Mouse (Mus musculus) heart, embryonic 12.5 days (tissue): Measurements from ENCODE around the gene Jak3. TPM values are rescaled to one million over a fixed set of nuclear protein-coding genes. Genes with fewer than 3 reads are reported as not detected.
"Not testable (repeated sequence)": the region's sequence is repeated elsewhere in the genome, so short reads cannot be mapped to it uniquely, and the experiment has no call there.

ENCODE experiments used
- ATAC-seq: fragments of 200-750 bp; cut with Nextera tagmentation; 2 replicates; pipeline ENCODE4 v1.8.0; 2017; ENCODE audit warnings: moderate TSS enrichment, moderate library complexity; ENCODE audit not compliant: insufficient number of reproducible peaks, low FRiP score
- H3K27ac ChIP-seq: fragments of 300-500 bp; sonication (generic); 2 replicates; pipeline ENCODE4 v1.5.1; 2016; ENCODE audit warnings: mild to moderate bottlenecking, moderate library complexity; ENCODE audit not compliant: poor library complexity, severe bottlenecking
- H3K27me3 ChIP-seq: fragments of 300-500 bp; sonication (generic); replicated peaks from 2 replicates; pipeline ENCODE4 v1.6.1; 2016; ENCODE audit warnings: mild to moderate bottlenecking, moderate library complexity
- H3K36me3 ChIP-seq: fragments of 300-500 bp; sonication (generic); 2 replicates; pipeline ENCODE4 v1.6.1; 2016; ENCODE audit warnings: mild to moderate bottlenecking, moderate library complexity
- H3K4me1 ChIP-seq: fragments of 300-500 bp; sonication (generic); replicated peaks from 2 replicates; pipeline ENCODE4 v1.6.1; 2016; ENCODE audit warnings: mild to moderate bottlenecking
- H3K4me2 ChIP-seq: fragments of 300-500 bp; sonication (generic); 2 replicates; pipeline ENCODE4 v1.6.1; 2016; ENCODE audit warnings: mild to moderate bottlenecking, moderate library complexity
- H3K4me3 ChIP-seq: fragments of 300-500 bp; sonication (generic); 2 replicates; pipeline ENCODE4 v1.5.1; 2016; ENCODE audit warnings: mild to moderate bottlenecking
- H3K9ac ChIP-seq: fragments of 300-500 bp; sonication (generic); 2 replicates; pipeline ENCODE4 v1.6.1; 2016; ENCODE audit warnings: mild to moderate bottlenecking, moderate library complexity
- H3K9me3 ChIP-seq: fragments of 300-500 bp; sonication (generic); replicated peaks from 2 replicates; pipeline ENCODE4 v1.6.1; 2016; ENCODE audit warnings: mild to moderate bottlenecking, moderate library complexity
- WGBS: fragments of 180-500 bp; shearing (Covaris S2); methylation state at CpG from one replicate; pipeline ENCODE4 v1.1.7; 2016; 5-methylcytosine and 5-hydroxymethylcytosine counted together
- polyA plus RNA-seq: library from polyadenylated mRNA; unstranded; fragments of >200 nt; fragmentation: Nextera tagmentation; extraction: Ambion mirVana; gene quantifications from 2 replicates; pipeline ENCODE4 v1.2.1, GENCODE M21; 2016

The Jak3 gene
- polyA plus RNA-seq, 1 experiment from 2014 or later: 10.6 TPM

- Histone ChIP-seq H3K4me2 (no peak within 1 kb of the TSS), H3K36me3 (no peaks in the 10 kb centered on the region), H3K4me3 (no peak within 1 kb of the TSS), H3K27ac (no peak within 1 kb of the TSS), H3K9me3 (no peaks in the 10 kb centered on the region; the same call in 1 of the 2 replicates), H3K27me3 (peaks cover 100% of the 10 kb centered on the region), H3K4me1 (peaks cover 29% of the 10 kb centered on the region), H3K9ac (no peak within 1 kb of the TSS)
- no peak for ATAC-seq
- 6% methylated on average over 33 of the region's 33 CpGs for WGBS
Measured at GRCm38 (mm10) chr8:71689028-71689427, 12.9 kb downstream of the Jak3 start, which contains the start of gene Insl3. TSS of gene Insl3 (plus strand) at chr8:71689214.

- no peak for ATAC-seq
- H3K4me2 ChIP-seq: peak overlapping the region; percentile 40
- no peak overlapping the region for H3K27ac ChIP-seq
- WGBS: 9% methylated on average over 30 of the region's 30 CpGs
- peaks cover 3% of the 10 kb centered on the region; the same call in 1 of the 2 replicates for H3K9me3 ChIP-seq
- peaks cover 12% of the 10 kb centered on the region for H3K4me1 ChIP-seq
- H3K4me3 ChIP-seq: 0 out of 2 replicates have a peak overlapping the region, but pooled peaks have one; percentile 12
- no peak overlapping the region for H3K9ac ChIP-seq
- H3K36me3 ChIP-seq: no peaks in the 10 kb centered on the region
- peaks cover 91% of the 10 kb centered on the region for H3K27me3 ChIP-seq
Measured at GRCm38 (mm10) chr8:71692509-71692908, 16.4 kb downstream of the Jak3 start.

DNA sequence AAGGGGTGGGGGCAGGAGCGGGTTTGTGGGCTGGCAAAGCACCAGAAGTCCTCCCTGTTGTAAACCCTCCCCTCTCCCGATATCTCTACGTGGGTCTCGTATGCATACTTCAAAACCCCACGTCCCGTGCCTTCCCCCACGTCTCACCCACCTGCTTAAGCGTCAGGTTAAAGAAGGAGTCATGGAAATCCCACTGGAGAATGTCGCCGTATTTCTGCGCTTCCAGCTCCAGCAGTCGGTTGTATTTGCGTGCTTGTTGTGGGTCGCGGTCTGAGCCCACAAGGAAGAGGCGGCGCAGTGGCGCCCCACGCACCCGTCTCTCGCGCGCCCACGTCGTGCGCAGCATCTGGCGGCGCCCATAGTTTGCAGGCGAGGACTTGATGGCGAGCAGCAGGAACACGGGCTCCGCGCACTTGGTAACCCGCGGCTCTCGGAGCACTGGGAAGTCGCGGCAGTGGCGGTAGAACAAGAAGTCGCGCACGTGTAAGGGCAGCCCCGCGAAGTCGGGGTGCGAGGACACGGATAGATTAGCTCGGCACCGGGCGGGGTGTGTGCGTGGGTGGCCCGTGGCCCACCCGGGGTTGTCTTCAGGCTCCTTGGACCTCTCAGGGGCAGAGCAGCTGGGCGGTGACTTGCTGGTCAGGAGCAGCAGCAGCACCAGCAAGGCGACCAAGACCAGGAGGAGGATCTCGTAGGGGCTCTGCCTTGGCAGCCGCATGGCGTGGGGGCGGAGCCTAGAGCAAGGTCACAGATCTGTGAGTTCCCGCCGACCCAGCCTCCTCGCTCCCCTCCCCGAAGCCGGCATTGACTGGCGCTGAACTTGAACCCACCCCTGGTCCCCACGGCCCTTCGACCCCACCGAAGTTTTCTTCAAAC is 17.3 kb downstream of the Jak3 start:
- ATAC-seq: peak; percentile 13; the same call in 1 of the 2 replicates
- Histone ChIP-seq H3K4me3 (peak overlapping the region; percentile 25), H3K4me2 (peak overlapping the region; percentile 40), H3K9ac (no peak overlapping the region), H3K4me1 (peaks cover 12% of the 10 kb centered on the region), H3K27ac (no peak overlapping the region), H3K36me3 (no peaks in the 10 kb centered on the region), H3K27me3 (peaks cover 88% of the 10 kb centered on the region), H3K9me3 (peaks cover 3% of the 10 kb centered on the region; the same call in 1 of the 2 replicates)
- WGBS: 11% methylated on average over 68 of the region's 68 CpGs

DNA sequence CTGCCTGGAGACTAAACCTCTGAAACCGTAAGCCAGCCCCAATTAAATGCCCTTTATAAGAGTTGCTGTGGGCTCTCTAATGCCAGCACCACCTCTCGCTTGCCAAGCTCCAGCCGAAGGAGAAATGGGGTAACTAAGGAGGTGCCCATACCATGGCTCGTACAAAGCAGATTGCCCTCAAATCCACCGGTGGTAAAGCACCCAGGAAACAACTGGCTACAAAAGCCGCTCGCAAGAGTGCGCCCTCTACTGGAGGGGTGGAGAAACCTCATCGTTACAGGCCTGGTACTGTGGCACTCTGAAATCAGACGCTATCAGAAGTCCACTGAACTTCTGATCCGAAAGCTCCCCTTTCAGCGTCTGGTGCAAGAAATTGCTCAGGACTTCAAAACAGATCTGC is 19.4 kb downstream of the Jak3 start:
- H3K27me3 ChIP-seq: peaks cover 87% of the 10 kb centered on the region
- not testable (repeated sequence) for H3K9me3 ChIP-seq
- WGBS: 63% methylated on average over 12 of the region's 12 CpGs

DNA sequence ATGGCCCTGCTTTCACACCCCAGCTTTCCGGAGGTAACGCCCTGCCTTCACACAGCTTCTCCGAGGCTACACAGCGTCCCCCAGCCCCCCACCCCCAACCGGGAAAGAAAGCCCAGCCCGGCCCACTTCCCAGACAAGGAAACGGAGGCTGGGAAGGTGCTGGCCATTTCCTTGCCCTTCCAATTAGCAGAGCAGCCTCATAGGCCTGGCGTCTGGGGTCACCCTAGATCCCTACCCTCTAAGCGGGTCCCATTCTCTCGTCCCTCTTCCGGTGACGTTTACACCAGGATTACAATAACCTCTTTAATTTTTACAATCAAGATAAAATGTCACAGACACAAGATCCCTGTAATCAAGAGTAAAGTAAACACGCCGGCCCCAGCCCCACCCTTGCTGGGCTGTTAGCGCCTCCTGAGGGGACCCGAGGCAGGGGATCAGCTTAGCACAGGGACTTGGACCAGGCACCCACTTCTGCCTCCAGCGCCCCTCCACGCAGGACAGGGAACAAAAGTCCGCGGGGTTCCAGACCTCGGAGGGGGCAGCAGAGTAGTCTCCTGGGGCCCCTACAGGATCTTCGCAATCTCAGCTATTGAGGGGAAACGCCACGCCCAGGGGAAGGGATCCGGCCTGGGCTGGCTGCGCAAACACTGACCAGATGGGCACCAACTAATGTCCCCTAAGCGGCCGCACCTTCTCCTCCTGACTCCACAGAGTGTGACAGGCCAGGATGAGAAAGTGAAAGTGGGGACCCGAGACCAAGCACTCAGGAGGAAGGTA is 24.6 kb downstream of the Jak3 start:
- Histone ChIP-seq H3K4me3 (peak overlapping the region; percentile 42), H3K9me3 (no peaks in the 10 kb centered on the region), H3K4me2 (peak overlapping the region; percentile 65), H3K27me3 (peaks cover 83% of the 10 kb centered on the region), H3K36me3 (no peaks in the 10 kb centered on the region), H3K4me1 (peaks cover 19% of the 10 kb centered on the region), H3K9ac (0 out of 2 replicates have a peak overlapping the region, but pooled peaks have one; percentile 48), H3K27ac (no peak overlapping the region)
- 5% methylated on average over 29 of the region's 29 CpGs for WGBS
- ATAC-seq: peak; percentile 27; the same call in 1 of the 2 replicates

More for the DNA sequence above, 19.4 kb downstream of the Jak3 start:
- not testable (repeated sequence) for H3K27ac ChIP-seq, H3K36me3 ChIP-seq, H3K9ac ChIP-seq, H3K4me3 ChIP-seq, ATAC-seq, H3K4me2 ChIP-seq
- H3K4me1 ChIP-seq: peaks cover 14% of the 10 kb centered on the region

- Histone ChIP-seq H3K27ac (no peak within 1 kb of the TSS), H3K27me3 (peaks cover 85% of the 10 kb centered on the region)
Measured at GRCm38 (mm10) chr8:71701414-71702086, 25.5 kb downstream of the Jak3 start, which contains the start of gene B3gnt3. TSS of gene B3gnt3 (minus strand) at chr8:71701789.

DNA sequence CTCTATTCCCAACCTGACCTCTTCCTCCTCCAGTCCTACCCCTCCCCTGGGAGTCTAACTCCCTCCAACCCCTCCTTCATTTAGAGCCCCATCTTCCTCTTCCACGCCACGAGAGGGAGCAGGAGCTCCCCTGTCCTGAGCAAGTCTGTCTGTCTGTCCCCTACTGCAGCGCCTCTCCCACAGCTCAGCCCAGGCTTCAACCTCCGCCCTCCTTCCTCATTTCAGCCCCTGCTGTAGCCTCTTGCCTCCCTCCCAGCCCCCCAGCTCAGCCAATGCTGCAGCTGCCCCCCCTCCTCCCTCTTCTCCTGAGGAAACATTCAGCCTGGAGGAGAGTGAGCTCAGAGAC is 26.0 kb downstream of the Jak3 start:
- Histone ChIP-seq H3K27me3 (peaks cover 86% of the 10 kb centered on the region), H3K9ac (no peak overlapping the region), H3K4me1 (peaks cover 19% of the 10 kb centered on the region), H3K9me3 (no peaks in the 10 kb centered on the region), H3K27ac (no peak overlapping the region), H3K36me3 (no peaks in the 10 kb centered on the region), H3K4me2 (peak overlapping the region; percentile 65; the same call in 1 of the 2 replicates), H3K4me3 (no peak overlapping the region)
- ATAC-seq: peak; percentile 51
- 35% methylated on average over 4 of the region's 4 CpGs for WGBS

More at GRCm38 (mm10) chr8:71701414-71702086, 25.5 kb downstream of the Jak3 start, which contains the start of gene B3gnt3:
- peak within 1 kb of the TSS; percentile 59; the same call in 1 of the 2 replicates for H3K9ac ChIP-seq
- H3K36me3 ChIP-seq: no peaks in the 10 kb centered on the region
- H3K4me1 ChIP-seq: peaks cover 19% of the 10 kb centered on the region
- no peak for ATAC-seq
- no peaks in the 10 kb centered on the region for H3K9me3 ChIP-seq
- H3K4me3 ChIP-seq: peak within 1 kb of the TSS; percentile 42
- H3K4me2 ChIP-seq: peak within 1 kb of the TSS; percentile 65
- WGBS: 13% methylated on average over 32 of the region's 34 CpGs

GRCm38 (mm10) chr8:71702923-71703322 is 26.8 kb downstream of the Jak3 start:
- Histone ChIP-seq H3K4me3 (no peak overlapping the region; the same call in 1 of the 2 replicates), H3K27ac (no peak overlapping the region), H3K9me3 (no peaks in the 10 kb centered on the region), H3K4me2 (peak overlapping the region; percentile 32), H3K4me1 (peaks cover 19% of the 10 kb centered on the region), H3K9ac (no peak overlapping the region), H3K36me3 (no peaks in the 10 kb centered on the region), H3K27me3 (peaks cover 89% of the 10 kb centered on the region)
- ATAC-seq: peak; percentile 37; the same call in 1 of the 2 replicates
- WGBS: 63% methylated on average over 3 of the region's 3 CpGs

GRCm38 (mm10) chr8:71703400-71703799 is 27.3 kb downstream of the Jak3 start:
- peaks cover 19% of the 10 kb centered on the region for H3K4me1 ChIP-seq
- not testable (repeated sequence) for H3K9me3 ChIP-seq, ATAC-seq, H3K27ac ChIP-seq, H3K9ac ChIP-seq, H3K36me3 ChIP-seq, H3K4me3 ChIP-seq, H3K4me2 ChIP-seq
- H3K27me3 ChIP-seq: peaks cover 92% of the 10 kb centered on the region

DNA sequence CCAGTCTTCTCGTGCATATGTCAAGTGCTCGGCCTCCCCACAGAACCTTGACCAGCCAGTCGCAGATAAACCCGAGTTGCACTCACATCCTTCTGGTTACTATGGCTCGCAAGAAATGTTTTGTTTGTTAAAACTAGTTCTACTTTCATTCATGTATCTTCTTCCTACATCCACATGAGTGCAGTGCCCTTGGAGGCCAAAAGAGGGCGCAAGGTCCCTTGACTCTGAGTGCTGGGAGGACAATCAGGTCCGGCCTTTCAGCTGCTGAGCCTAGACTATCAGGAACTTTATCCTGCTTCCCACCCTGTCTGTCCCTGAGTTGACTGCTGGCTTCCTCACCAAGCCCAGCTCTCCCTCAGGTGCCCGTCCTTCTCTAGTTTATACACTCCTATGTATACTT is 31.8 kb downstream of the Jak3 start:
- Histone ChIP-seq H3K36me3 (no peaks in the 10 kb centered on the region), H3K4me1 (peaks cover 5% of the 10 kb centered on the region; the same call in 1 of the 2 replicates), H3K4me3 (no peak overlapping the region), H3K27me3 (peaks cover 91% of the 10 kb centered on the region), H3K9ac (no peak overlapping the region), H3K27ac (no peak overlapping the region), H3K4me2 (no peak overlapping the region), H3K9me3 (no peaks in the 10 kb centered on the region)
- no peak for ATAC-seq
- 27% methylated on average over 8 of the region's 8 CpGs for WGBS
